Mouse (Mus musculus): Measurements from ENCODE around the gene Fam25c. TPM values are rescaled to one million over a fixed set of nuclear protein-coding genes. Genes with fewer than 3 reads are reported as not detected.

The Fam25c gene
- 0.52 and 2.2 TPM in 2 replicates for polyA plus RNA-seq (2015; fragmentation: Nextera tagmentation; extraction: Ambion mirVana)

GRCm38 (mm10) chr14:34355301-34355700 lies at the start of gene Fam25c:
Fam25c (minus strand) TSS chr14:34355433.

GRCm38 (mm10) chr14:34375415-34375904 lies 20.2 kb upstream of the Fam25c start, which contains the start of gene Mmrn2:
Mmrn2 (plus strand) TSS chr14:34375465.

GRCm38 (mm10) chr14:34374577-34374976 lies 19.3 kb upstream of the Fam25c start, which contains the start of gene Sncg:
Sncg (minus strand) TSS chr14:34374789.

GRCm38 (mm10) chr14:34310234-34310965 lies 44.8 kb downstream of the Fam25c start, which contains the start of the genes Shld2 and Glud1:
Shld2 (minus strand) TSS chr14:34310493.
Glud1 (plus strand) TSS chr14:34310727.

Other genes with a start within 250 kb of the Fam25c start
- 0.11 TPM in 1 of 2 replicates, not detected in the other for gene Npy4r, start 202.9 kb downstream of the Fam25c start, polyA plus RNA-seq (2015; fragmentation: Nextera tagmentation; extraction: Ambion mirVana)
- 0.50 and 0.87 TPM in 2 replicates for gene Gprin2, start 153.8 kb downstream of the Fam25c start, polyA plus RNA-seq (2015; fragmentation: Nextera tagmentation; extraction: Ambion mirVana)
- gene Syt15, start 135.8 kb downstream of the Fam25c start, polyA plus RNA-seq (2015; fragmentation: Nextera tagmentation; extraction: Ambion mirVana) = 0.43 and 0.69 TPM in 2 replicates
- gene Shld2, start 44.9 kb downstream of the Fam25c start, polyA plus RNA-seq (2015; fragmentation: Nextera tagmentation; extraction: Ambion mirVana) = 8.2 and 9.6 TPM in 2 replicates
- gene Glud1, start 44.7 kb downstream of the Fam25c start, polyA plus RNA-seq (2015; fragmentation: Nextera tagmentation; extraction: Ambion mirVana) = 67.2 and 81.3 TPM in 2 replicates
- gene Sncg, start 19.4 kb upstream of the Fam25c start, polyA plus RNA-seq (2015; fragmentation: Nextera tagmentation; extraction: Ambion mirVana) = 34.9 and 180 TPM in 2 replicates
- gene Mmrn2, start 20.0 kb upstream of the Fam25c start, polyA plus RNA-seq (2015; fragmentation: Nextera tagmentation; extraction: Ambion mirVana) = 5.7 and 13.2 TPM in 2 replicates
- 29.6 and 30.3 TPM in 2 replicates for gene Bmpr1a, start 147.9 kb upstream of the Fam25c start, polyA plus RNA-seq (2015; fragmentation: Nextera tagmentation; extraction: Ambion mirVana)
- gene 9230112D13Rik, start 167.4 kb upstream of the Fam25c start, polyA plus RNA-seq (2015; fragmentation: Nextera tagmentation; extraction: Ambion mirVana) = not detected in 2 replicates
- 1.3 and 4.4 TPM in 2 replicates for gene Ldb3, start 233.2 kb upstream of the Fam25c start, polyA plus RNA-seq (2015; fragmentation: Nextera tagmentation; extraction: Ambion mirVana)
- 0.14 TPM in 1 of 2 replicates, not detected in the other for gene Opn4, start 244.7 kb upstream of the Fam25c start, polyA plus RNA-seq (2015; fragmentation: Nextera tagmentation; extraction: Ambion mirVana)